Mouse (Mus musculus) right cerebral cortex, postnatal 10 days (tissue): ENCODE measurements around the gene St6galnac6.

ENCODE experiments used
- DNase-seq, 2 experiments: peaks; one replicate each; pipeline ENCODE4 v3.0.0; 2021; ENCODE audit warnings: low spot score in 2 of 2

Gene St6galnac6

DNA sequence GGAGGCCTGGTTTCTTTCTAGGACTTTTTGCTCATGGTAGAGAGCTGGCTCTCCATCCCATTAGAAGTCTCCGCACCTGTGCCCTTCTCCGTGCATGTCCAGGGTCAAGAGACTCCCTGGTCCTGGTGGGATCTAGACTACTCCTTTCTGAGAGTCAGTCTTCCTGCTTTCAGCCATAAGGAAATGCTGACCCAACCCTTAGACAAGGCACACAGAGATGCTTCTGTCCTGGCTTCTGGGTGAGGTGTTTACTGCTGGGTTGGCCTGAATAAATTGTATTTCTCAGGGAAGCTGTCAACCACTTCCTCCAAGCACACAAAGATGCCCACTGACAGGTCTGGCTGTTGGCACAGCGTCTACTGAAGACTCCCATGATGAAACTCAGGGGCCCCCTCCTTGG, at the start of gene St6galnac6:
St6galnac6 (plus strand) TSS at position 301 of the 400 bp plus-strand sequence.
- no peak for DNase-seq

DNA sequence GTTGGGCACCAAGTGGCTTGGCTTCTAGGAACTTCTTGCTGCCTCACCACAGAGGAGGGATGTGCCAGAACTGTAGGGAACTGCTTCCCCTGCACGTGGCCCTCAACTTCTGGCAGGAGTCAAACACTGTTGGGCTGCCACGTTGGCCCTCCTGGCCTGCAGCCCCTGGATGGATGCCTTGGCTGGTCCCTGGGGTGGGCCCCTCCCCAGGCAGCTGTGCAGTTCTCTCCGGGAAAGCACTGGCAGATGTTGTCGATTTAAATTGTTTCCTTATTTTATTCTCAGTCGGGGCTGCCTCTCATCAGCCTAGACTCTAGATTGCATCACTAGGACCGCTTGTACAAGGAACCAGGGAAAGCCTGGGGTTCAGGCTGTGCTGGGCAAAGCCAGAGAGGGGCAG, 49.7 kb upstream of the St6galnac6 start:
- DNase-seq, result peak; percentile 43 to 52

DNA sequence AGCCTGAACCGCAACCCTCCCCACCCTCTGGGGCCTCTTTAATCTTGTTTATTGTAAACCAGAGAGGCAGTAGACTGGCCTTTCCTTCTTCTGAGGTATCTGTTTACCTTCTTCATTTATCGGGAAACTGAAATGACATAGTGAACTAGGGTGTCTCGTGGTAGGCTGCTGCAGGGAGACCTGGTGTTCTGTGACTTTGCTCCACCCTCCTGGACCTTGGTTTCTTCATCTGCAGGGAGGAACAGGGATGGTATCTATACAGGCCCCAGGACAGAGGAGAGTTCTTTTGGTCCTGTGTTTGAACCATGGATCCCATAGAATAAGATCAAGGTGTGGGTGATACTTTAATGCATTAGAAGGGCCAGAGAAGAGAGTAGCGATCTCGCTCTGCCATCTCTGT, 48.3 kb upstream of the St6galnac6 start:
- no peak for DNase-seq

DNA sequence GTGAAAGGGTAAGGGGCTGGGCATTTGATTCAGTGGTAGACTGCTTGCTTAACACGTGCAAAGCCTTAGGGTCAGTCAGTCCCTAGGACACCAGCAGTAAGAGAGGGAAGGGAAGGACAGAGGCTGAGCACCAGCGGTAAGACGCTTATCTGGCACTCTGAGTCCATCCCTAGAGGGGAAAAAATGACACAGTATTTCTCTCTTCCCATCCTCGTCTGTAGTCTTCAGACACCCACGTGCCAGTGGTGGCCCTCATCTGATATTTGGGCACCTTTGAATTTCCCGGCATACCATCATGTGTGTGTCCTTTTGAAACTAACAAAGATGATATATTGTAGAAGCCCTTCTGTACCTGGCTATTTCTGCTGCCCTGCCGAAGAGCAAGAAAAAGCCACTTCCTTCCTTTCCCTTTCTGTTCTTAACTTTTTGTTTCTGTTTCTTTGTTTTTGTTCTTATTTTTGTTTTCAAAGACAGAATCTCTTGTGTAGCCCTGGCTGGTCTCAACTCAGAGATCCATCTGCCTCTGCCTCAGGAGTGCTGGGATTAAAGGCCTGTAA, 45.8 kb upstream of the St6galnac6 start:
- DNase-seq, result no peak

DNA sequence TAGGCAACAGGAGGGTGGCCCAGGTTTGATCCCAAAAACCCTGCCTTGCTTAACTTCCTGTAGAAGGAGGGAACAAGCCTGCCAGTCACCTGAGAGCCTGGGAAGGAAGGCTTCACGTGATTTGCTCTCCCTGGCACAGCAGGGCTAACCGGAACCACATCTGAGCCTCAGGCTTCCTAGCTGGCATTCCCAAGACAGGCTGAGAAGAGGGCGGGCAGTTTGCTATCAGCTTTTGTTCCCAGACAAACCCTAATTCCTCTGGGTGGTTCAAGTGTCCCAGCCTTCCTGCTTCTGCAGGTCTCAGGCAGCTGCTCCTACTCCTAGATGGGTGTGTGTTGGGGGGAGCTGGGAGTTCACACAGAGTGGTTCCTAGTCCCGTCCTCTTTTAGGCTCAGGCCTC, 44.0 kb upstream of the St6galnac6 start:
- no peak for DNase-seq

DNA sequence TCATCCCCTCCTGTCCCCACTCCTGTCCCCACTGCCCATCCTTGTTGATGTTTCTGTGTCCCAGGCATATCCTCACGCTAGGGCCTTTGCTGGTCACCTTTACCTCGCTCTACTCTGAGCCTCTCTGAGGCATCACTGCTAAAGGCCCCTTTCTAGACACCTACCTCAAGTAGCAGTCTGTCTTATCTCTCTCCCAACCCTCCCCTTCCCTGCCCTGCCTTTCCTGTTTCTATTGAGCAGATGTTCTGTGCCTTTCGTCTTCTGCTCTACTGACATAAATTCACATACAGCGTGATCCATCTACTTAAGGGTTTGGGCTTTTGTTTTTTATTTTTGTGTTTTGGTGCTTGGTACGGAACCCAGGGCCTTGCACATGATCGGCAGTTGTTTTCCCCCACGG, 43.5 kb upstream of the St6galnac6 start:
- DNase-seq, result no peak

DNA sequence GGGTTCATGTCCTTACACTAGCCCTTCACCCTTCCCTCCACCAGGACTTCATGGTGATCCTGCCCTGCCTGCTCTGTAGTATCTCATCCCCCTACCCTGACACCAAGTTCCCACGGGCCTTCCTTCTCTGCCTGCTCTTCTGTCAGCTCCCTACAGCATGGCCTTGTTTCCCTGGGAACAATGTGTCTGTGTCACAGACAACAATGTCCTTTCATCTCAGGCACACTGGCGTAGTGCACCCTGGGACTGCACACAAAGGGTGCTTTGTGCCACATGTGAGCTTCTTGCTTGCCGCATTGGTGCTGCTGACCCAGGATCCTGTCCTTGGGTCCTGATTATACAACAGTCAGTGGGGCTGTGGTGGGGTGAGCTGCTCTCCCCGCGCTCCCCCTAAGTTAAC, 39.9 kb upstream of the St6galnac6 start:
- DNase-seq, result peak; percentile 64 to 79

DNA sequence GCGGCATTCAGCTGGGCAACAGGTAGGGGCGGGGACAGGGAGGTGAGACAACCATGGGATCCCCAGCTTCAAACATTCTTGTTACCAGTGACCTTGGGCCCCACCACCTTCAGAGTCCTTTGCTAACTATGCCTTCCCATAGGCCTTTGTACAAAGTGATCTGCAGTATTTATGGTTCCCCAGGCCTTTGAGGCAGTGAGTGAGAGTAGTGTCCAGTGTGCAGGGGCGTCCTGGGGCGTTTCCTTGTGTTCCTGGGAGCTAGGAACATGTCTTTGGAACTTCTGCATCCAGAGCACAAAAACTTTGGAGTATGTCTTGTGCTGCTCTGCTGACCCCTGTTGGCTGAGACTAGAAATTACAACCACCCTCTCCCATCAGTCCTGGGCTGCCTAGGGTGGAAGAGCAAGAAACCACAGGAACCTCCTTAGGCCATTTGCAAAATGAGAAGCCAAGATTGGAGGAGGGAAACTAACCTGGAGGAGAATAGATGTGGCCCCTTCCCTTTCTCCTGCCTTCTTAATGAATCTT, 32.9 kb upstream of the St6galnac6 start:
- DNase-seq, result peak; percentile 62 to 76

DNA sequence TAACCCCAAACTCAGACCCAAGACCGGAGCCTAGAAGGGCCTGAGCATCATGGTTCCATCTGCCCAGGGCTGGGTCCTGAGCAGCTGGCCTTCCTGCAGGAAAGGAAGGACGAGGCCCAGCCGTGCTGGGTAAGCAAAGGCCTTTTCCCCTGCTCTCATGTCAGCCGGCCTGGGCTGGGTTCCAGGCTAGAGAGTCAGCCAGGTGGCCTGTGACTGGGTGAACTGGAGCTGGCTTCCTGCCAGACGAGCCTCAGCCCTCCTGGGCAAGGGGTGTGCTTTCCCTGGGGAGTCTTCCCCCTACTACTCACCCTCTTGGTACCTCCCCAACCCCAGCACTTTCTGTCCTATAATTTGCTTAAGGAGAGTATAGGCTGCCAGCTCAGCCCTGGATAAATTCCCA, 31.4 kb upstream of the St6galnac6 start:
- no peak for DNase-seq

DNA sequence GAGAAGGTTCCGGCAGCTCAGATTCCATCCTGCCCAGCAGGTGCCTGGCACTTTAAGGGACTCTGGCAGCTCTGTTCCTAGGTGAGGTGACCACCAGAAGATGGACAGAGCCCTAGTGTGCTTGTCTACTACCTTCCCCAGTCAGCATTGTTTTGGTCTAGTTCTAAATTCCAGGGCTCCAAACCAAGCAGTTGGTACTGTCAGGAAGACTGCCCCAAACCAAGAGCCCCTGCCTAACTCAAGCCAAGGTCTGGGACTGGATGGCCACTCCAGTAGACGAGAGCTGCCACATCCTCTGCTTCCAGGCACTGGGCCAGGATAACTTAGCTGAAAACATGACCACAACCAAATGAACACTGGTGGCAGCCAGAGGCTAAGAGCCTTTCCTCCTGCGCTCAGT, 30.6 kb upstream of the St6galnac6 start:
- no peak for DNase-seq

DNA sequence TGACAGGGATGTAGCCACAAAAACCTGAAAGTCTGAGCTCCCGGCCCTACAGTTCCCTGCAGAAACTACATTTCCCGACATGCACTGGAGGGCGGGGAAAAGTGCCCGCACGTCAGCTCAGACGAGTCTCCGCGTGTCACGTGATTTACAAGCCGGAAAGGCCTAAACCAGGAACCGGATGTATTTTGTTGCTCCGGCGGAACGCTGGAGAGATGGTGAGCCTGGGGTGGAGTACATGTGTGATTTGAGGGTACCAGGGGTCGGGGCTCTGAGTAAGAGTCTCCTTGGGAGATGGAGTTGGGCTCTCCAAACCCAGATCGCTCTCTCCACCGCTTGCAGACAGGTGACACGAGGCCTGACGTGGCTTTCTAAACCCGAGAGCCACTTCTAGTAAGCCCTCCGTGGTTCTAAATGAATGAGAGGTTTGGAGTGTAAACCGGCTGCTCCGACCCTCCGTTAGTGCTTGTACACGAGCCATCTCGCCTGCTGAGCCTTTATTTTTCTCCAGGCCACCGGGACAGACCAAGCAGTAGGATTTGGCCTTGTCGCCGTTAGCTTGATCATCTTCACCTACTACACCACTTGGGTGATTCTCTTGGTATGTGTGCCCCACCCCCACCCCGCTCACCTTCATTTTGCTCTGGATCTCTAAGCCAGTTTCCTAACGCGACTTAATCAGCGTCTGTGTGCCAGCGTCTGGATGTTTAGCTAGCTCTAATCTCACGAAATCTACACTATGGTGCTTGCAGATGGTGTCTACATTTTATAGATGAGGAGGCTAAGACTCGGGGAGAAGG, 28.6 kb upstream of the St6galnac6 start, which contains the start of gene Dpm2:
Dpm2 (plus strand) TSS at position 161 of the 797 bp plus-strand sequence.
- peak; percentile 95 to 97 for DNase-seq

DNA sequence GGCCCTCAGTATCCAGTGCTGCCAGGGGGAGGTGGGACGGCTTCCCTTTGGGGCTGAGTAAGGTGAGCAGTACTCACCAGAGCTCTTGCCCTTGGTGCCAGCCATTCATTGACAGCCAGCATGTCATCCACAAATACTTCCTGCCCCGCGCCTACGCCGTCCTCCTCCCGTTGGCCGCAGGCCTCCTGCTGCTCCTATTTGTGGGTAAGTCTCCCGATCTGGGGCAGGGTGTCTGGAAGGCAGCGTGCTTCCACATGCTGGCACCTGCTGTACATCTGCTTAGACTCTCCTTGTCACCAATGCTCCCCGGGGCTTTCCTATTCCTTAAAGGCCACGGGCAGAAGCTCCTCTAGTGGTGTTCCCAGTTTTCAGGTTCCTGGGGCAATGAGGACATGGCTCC, 27.3 kb upstream of the St6galnac6 start:
- DNase-seq, result no peak

DNA sequence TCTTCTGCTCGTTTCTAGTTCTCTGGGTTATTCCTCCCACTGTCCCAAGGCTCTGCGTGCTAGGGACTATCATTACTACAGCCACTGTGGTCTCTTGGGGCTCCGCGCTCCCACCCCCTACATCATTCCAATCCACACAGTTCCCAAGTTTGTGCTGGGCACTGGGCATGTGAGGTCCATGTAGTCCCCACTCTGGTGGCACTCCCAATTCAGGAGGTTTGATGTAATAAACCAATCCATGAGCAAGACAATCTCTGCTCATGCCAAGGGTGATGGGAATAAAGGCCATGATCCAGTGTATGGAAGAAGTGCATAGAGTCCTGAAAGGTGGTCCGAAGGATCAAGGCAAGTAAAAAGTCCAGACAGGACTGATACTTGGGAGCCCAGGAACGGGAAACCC, 25.0 kb upstream of the St6galnac6 start, which contains the start of gene Pip5kl1:
Pip5kl1 (plus strand) TSS at position 301 of the 400 bp plus-strand sequence.
- no peak for DNase-seq

DNA sequence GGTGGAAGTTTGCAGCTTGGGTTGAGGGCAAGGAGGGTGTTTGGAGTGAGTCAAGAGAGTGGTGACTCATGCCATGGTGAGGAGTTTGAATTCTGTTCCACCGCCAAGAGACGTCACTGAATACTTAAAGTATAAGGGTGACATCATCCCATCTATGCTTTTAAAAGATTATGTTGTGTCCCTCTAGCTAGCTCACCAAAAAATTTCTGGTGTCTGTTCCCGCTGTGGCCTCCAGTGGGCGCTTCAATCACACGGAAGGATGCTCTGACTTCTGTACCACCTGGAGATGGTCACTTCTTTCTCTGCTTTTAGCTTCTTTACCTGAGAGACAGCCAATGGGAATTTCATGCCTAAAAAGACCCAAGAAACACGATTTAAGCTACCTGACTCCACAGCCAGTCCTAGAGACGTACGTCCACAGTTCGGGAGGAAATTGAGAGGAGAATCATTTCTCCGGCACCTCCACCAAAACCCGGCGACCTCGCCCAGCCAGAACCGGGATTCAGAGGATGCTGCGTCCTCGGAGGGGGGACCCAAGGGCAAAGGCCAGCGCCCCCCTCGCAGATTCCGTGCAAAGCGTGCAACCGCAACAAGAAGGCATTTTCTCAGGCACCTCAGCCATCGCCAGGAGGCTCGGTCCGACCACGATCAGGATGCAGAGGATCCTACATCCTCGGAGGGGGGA, 24.5 kb upstream of the St6galnac6 start:
- peak; percentile 83 to 84 for DNase-seq

DNA sequence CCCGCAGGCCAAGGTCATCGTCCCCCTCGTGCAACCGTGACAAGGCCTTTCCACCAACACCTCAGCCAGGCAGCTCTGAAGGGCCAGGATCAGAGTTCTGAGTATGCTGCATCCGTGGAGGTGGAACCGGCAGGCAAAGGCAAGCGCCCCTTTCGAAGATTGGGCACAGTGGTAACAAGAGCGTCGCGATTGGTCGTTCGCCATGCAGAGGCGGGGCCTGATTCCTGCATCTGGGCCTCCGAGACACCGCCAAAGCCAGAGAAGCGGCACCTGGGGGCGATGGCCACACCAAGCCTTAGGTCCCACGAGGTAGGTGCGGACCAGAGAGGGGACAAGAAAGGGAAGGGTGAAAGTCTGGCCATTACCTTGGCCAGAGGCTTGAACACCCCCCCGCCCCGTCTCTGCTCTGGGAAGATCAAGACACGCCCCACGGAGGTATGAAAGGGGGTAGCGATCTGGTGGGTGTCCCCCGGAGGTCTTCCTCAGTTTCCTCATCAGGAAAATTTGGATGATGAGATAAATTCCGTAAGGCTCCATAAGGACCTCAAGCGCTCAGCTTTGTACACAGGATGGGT, 23.8 kb upstream of the St6galnac6 start, which contains the start of gene 9430097D07Rik:
9430097D07Rik (minus strand) TSS at position 99 of the 575 bp plus-strand sequence.
- peak; percentile 88 to 89 for DNase-seq

DNA sequence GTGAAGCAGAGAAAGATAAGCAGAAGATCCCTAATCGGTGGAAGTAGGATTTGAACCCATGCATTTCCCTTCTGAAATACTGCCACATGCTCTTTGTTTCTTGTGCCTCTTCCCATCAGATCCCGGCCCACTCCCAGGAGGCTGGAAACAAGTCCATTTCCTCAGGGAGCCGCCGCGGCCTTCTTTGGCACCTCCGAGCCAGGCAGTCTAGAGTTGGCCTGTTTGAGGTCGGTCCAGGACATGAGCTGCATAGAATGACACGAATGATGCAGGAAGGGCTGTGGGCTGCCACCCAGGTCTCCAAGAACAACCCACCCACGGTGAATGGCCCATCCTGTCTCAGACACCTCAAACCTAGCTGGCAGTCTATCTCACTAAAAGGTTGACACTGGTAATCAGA, 23.0 kb upstream of the St6galnac6 start:
- DNase-seq, result no peak

DNA sequence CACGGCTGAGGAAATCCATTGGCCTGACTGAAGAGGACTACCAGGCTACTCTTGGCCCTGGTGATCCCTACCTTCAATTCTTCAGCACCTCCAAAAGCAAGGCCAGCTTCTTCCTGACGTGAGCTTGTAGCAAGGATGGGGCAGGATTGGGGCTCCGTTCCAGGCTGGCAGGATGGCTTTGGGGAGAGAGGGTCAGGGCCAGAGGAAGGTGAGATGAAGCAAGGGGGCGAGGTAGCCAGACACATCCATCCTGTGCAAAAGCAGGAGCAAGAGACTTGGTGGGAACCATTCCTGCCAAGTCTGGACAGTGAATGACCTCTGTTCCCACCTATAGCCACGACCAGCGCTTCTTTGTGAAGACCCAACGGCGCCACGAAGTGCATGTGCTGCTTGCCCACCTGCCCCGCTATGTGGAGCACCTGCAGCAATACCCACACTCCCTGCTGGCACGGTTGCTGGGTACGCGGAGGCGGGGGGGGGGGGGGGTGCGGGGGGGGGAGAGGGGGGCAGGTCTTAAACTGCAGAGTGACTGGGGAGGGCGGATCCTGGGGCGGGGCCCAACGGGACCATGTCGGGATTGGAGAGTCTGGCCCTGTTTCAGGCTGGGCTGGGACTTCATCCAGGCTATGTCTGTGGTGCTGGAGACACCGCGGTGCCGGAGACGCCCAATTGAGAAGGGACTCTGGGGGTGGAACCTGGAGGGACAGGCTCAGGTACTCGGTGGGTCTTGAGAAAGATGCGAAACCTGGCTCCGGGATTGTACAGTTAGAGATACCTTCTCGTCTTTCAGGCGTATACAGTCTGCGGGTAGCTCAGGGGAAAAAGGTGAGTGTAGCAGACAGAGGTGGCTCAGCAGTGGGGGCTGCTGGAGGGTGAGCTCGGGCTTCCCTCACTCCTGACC, 21.1 kb upstream of the St6galnac6 start:
- DNase-seq, result peak; percentile 60 to 63

DNA sequence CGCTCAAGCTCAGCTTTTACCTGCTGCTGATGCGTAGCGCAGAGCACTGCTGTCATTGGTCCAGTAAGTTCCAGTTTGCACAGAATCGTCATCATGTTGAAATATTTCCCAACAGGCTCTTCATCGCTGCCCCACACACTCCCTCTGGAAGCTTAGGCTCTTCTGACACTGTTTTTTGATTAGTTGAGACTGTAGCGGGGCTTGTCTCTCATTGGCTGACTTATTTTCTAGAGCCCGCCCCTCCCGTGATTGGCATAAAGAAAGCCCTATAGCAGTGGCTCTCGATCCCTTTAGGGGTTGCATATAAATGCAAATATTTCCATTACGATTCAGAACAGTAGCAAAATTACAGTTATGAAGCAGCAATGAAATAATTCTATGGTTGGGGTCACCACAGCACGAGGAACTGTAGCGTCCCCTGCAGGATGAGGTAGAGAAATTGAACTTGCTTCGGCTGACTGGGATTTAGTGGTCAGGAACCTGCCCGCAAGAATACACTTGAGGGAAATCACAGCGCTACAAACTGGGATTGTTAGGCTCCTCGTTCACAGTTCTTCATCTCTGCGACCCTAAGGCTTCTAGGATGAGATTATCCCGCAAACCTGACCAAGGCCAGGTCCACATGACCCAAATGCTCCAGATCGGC, 17.9 kb upstream of the St6galnac6 start:
- peak; percentile 81 to 87 for DNase-seq

DNA sequence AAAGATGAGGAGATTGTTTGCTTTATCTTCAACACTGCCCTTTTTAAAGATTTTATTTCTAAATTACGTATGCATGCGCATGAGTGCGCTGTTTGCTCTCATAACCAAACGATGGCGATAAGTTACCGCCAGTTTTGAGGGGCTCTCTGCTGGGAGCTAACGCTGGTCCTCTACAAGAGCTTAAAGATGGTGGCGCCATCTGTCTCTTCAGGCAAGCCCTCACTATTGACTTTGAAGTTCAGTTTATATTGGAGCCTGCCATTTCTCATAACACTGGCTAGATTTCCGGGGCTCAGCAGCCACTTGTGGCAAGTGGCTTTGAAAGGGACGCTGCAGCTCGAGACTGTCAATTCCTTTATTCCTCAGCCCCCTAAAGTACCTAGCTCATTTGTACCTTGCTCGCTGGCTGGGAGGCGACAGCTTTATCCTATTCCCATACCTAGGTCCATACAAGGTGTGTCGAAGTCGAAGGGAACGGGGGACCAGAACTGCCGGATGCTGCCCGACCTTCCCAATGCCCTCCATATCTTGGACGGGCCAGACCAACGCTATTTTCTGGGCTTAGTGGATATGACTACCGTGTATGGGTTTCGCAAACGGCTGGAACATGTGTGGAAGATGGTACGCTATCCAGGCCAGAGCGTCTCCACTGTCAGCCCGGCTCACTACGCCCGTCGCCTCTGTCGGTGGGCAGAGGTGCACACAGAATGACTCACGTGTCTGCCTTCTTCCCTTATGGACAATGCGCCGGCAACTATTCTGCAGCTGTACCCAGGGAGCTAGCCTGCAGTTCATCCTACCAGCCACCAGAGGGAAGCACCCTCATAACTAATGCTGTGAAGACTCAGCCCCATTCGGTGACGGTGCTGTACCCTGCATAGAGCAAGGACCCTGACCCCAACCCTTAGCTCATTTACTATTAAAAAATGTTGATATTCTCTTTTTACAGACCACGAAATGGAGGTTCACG, 16.4 kb upstream of the St6galnac6 start:
- DNase-seq, result peak; percentile 89 to 90
